Mouse (Mus musculus): Measurements from ENCODE around the gene Shld2.

DNA sequence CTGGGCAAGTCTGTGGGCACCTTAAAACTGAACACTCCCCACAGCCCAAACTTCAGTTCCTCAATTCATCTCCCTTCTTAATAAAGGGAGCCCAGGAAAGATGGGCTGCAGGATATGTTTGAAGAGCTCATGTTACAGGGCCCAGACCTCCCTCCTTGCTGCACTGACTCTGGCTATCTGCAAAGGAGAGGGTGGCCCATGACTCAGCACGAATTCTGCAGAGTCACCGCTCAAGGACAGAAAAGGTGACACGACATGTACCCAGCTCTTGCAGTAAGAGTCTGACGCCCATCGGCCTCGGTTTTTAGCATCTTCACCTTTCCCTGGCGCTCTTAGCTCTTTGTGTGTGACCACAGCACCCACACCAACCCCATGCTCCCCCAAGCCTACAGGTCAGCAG, 119.9 kb downstream of the Shld2 start:
- TF ChIP-seq CTCF (IDR thresholded peaks at IDR 0.05; ENCODE audit: low read depth, low read length) (no peak), POLR2A (IDR thresholded peaks at IDR 0.05; ENCODE audit: insufficient read depth, low read length) (no peak), EP300 (IDR thresholded peaks at IDR 0.05; ENCODE audit: insufficient read depth, low read depth, low read length) (peak; percentile 83)

Data from ES-Bruce4 (cell line).